Mouse (Mus musculus): ENCODE results near the gene Asic2. TPM values are rescaled to one million over a fixed set of nuclear protein-coding genes. Genes with fewer than 3 reads are reported as not detected.

The Asic2 gene
- total RNA-seq, 1 experiment from 2014 or later, result not detected

DNA sequence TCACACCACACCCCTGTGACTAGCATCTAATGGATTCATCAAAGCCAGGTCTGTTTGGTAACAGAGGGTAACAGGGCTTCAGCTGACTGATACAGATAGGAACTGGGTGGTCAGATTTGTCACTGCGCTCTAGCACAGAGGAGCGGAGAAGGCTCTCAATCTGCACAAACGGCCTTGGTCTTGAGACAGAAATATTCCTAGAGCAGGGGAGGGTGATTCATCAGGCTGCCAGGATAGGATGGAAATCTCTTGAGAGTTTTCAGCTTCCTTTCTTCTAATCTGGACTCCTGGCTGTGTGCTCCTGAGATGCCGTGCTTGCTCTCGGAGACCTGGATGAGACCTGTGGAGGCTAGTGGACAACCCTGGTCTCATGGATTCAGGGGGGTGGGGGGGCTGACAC lies 765.7 kb downstream of the Asic2 start:
- no peak for ATAC-seq (ENCODE audit: extremely low read depth, insufficient number of reproducible peaks, low FRiP score, poor library complexity, severe bottlenecking)

DNA sequence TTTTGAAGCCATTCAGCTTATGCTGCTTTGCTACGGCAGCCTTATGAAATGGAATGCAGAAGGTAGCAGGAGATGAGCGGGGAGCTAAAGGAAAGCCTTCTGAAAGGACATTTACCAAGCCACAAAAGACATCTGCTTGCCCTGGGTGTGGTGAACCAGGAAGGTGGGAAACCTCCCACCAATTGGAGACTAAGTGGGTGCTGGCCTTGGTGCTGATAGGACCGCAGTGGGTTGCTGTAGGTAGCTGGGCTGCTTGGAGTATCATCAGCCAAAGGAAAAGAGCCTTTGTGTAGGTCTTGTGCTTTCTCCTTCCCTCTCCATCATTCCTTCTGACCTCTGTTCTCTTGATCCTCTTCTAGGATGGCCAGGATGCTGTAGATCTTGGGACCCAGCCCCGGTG lies 774.4 kb downstream of the Asic2 start:
- ATAC-seq (ENCODE audit: extremely low read depth, insufficient number of reproducible peaks, low FRiP score, poor library complexity, severe bottlenecking), result no peak

DNA sequence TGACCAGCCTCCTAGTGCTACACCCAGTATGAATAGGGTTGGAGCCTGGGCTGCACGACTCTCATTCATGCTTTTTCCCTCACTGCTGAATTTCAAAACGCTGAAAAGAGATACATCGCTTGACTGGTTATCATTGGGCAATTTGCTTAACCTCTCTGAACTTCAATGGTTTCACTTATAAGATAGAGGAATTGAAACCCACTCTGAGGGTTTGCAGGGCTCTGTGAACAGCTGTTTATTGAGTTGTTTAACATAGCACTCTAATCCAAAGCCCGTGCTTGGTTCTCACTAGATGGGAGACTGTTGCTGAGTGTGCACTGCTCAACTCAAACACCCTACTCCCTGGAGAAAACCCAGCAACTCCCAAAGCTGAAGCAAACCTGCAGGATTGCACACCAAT lies 776.1 kb downstream of the Asic2 start:
- no peak for ATAC-seq (ENCODE audit: extremely low read depth, insufficient number of reproducible peaks, low FRiP score, poor library complexity, severe bottlenecking)

DNA sequence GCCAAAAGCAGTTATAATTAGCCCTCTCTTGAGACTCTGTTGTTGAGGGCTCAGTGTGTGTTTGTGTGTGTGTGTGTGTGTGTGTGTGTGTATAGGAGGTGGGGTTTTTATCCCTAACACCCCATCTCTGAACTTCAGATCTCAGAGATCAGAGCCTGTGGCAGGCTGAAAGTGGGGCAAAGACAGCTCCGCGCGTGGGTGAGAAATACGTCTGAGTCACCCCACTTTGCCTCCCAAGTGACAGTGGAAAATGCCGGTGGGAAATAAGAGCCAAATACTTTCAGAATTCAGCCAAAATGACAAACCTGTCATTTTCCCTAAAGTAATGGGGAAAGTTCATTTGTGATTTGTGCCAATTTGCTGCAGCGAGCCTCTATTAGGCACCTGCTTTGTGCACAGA lies 779.2 kb downstream of the Asic2 start:
- no peak for ATAC-seq (ENCODE audit: extremely low read depth, insufficient number of reproducible peaks, low FRiP score, poor library complexity, severe bottlenecking)

DNA sequence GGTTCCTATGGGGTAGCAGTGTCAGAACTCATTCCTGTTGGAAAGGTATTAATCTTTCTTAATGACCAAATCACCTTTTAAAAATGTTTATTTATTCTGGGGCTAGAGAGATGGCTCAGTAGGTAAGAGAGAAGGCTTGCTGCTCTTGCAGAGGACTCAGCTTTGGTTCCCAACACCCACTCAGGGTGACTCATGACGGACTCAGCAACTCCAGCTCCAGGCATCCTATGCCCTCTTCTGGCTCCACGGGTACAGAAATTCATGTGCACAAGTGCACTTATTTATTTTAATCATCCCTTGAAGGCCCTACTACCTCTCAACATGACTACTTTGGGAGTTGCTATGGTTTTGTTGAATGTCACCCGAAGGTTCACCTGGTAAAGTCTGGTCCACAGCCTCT lies 780.4 kb downstream of the Asic2 start:
- no peak for ATAC-seq (ENCODE audit: extremely low read depth, insufficient number of reproducible peaks, low FRiP score, poor library complexity, severe bottlenecking)

DNA sequence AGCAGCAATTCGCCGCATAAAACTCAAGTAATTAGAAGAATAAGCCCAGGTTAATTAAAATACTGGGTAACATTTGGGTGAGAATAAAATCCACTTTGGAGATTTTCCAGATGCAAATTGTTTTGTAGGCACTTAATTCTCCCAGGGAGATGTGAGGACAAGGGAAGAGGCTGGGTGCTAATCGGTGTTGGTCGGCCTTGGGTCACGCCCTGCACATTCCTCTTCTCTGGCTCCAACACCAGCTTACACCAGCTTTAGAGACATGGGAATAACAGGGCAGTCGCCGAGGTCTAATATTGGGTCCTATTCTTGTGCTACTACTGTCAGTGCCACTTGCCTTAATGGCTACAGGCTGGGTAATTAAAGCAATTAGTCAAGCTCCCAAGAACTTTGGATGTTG lies 783.5 kb downstream of the Asic2 start:
- ATAC-seq (ENCODE audit: extremely low read depth, insufficient number of reproducible peaks, low FRiP score, poor library complexity, severe bottlenecking), result no peak

DNA sequence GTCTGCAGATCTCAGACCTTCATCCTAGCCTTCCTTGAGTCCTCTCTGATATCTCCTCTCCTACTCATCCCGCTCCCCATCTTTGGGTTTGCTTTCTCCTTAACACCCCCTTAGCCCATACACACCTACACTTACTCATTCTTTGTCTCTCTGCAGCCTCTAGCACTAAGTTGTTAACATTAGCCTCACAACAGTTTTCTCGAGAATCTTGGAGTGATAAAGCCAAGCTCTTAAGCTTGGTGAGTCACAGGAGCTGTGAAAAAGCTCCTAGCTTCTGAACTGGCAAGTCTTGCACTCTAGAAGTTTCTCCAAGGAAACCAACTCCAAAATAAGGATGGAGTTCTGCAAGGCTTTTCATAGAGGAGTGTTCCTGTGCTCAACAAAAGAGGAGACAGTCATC lies 803.4 kb downstream of the Asic2 start:
- ATAC-seq (ENCODE audit: extremely low read depth, insufficient number of reproducible peaks, low FRiP score, poor library complexity, severe bottlenecking), result no peak

DNA sequence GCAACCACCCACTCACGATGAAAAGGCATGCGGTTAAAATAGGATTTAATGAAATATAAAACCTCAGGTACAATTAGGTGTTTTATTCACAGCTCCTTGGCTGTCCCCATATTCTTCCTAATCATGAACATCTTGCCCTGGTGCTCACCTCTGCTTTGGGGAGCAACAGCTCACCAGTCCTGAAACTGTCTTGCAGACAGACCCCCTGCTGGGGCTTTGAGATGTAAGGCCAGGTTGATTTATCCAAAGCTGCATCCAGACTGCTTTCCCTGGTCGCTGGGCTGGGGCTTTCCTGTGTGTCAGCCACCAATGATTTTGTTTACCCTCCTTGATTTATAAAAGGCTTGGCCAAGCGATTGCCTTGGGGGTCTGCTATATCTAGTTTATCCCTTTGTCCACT lies 805.2 kb downstream of the Asic2 start:
- no peak for ATAC-seq (ENCODE audit: extremely low read depth, insufficient number of reproducible peaks, low FRiP score, poor library complexity, severe bottlenecking)

DNA sequence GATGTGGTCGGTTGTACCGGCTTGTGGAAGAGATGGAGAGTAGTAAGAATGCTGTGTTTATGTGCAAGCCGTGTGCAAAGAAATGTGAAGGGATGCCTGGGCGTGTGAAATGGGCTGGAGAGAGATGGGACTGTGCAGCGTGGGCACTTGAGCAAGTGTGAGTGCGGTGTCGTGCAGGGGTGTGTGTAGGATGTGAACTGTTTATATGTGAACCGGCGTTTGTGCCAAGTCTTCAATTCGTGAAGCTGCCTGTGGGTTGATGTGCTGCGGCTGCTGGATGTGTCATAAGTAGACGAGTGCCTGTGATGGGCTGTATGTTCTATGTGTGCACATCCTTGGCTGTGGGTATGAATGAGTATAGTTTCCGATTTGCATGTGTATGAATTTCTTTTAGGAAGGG lies 814.4 kb downstream of the Asic2 start:
- no peak for ATAC-seq (ENCODE audit: extremely low read depth, insufficient number of reproducible peaks, low FRiP score, poor library complexity, severe bottlenecking)

DNA sequence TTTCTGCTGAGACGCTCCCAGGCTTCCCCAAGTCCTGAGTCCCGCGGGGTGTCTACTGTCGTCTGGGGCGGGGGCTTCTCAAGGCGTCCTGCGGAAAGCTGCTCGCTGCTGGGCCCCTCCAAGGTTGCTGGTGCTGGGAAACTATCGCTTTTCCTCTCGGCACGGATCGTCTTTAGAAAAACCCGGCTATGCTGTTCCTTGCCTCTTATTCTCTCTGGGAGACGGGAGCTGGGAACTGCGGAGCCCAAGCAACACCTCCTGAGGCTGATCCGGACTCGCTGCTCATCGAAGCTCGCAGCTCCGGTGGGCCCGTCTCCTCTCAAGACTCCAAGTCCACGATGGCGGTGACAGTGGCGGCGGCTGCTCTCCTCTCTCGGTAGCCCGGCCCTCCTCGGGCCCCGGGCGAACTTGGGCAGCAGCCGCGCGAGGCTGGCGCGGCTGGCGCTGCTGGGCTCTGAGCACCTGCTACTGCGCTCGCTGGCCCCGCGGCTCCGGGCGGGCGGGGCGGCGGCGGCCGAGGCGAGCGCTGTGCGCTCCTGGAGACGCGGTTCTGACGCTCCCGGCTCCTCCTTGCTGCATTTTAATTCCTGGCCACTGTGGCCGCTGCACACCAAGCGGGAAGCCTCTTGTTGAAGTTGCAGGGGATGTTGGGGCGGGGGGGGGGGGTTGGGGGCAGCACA lies 815.0 kb downstream of the Asic2 start:
- ATAC-seq (ENCODE audit: extremely low read depth, insufficient number of reproducible peaks, low FRiP score, poor library complexity, severe bottlenecking), result no peak

DNA sequence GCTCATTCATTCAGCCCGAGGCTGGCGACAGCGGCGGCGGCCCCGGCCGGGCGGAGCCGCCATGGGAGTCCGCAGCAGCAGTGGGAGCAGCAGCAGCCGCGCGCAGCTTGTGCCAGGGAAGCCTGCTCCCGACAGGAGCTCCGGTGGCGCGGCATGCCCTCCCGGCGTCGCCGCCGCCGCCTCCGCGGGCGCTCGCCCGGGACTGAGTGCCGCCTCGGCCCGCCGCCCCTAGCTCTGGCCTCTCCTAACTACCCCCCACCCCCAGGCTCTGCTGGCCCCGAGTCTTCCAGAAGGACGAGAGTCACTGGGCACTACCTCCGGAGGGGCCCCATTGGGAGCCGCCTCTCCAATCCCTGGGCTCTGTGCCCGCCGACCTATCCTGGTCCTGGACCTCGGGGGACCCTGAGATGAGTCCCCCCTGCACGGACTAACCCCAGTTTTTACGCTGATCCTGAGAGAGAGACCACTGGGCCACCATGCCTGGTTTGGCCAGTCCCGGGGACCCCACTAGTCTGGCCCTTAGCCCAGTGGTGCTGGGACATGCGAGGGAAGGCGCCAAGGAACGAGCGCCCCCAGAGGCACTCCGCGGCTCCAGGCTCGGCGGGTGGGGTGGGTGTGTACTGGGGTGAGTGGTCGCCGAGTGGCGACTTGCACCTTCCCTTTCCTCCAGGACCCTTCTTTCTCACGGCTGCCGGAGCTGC lies 815.6 kb downstream of the Asic2 start:
- ATAC-seq (ENCODE audit: extremely low read depth, insufficient number of reproducible peaks, low FRiP score, poor library complexity, severe bottlenecking), result 0 out of 2 replicates have a peak, but pooled peaks have one; percentile 19

DNA sequence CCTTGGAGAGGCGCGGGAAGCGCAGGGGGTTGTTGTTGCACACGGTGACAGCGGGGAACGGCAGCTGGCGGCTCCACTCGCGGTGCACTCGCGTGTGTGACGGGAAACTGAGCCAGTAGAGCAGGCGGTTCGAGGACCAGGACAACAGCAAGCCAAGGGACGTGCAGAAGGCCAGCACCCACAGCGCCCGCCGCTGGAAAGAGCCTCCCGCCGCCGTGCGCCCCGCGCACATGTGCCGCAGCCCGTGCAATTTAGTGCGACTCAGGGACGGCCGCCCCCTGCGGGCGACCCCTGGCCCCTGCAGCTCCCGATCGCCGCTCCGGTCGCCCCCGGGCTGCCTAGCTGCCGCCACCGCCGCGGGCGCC lies 816.3 kb downstream of the Asic2 start:
- ATAC-seq (ENCODE audit: extremely low read depth, insufficient number of reproducible peaks, low FRiP score, poor library complexity, severe bottlenecking), result no peak

DNA sequence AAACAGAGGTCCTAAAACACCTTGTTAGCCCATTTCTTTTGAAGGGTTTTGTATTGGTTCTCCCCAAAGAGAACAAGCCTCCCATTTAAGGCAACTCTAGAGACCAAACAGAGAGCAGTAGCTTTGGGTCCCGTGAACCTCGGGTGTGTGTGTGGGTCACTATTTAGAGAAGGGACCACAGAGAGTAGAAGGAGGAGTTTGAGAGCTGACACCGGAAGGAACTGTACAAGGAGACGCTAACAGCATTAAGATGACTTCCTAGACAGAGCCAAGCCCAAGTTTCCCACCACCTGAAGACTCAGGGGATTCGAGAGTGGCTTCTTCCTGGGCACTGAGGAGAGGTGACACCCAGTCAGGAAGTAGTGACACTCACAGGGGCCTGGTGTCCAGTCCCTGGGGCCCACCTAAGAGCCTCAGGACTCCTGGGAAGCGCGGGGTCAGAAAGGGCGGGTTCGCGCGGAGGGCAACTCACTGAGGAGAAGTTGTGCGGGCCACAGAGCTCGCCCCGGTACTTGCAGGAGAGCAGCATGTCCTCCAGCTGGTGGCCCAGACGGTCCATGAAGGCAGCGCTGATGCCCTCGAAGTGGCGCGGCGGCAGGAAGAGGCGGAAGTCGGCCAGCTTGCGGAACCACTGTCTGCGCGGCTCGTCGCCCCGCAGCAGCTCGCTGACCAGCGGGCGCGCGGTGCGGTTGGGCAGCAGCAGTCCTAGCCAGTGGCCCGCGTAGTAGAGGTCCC lies 816.8 kb downstream of the Asic2 start:
- no peak for ATAC-seq (ENCODE audit: extremely low read depth, insufficient number of reproducible peaks, low FRiP score, poor library complexity, severe bottlenecking)

DNA sequence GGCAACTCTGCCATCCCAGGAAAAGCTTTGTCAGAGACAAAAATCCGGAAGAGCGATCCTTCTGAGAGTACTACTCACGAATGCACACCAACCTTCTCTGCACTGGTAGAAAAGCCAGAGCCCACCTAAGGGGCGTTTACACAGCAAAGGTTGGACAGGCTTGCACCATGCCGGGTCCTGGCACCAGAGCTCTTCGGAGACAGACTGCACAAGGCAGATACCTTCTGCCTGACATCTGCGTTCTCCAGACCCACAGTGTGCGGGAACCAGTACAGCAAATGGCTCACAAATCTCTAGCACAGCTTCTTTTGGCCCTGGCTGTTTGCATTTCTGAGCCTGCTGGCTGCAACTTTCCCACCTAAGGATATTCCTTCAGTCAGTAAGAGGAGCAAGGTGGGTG lies 817.6 kb downstream of the Asic2 start:
- no peak for ATAC-seq (ENCODE audit: extremely low read depth, insufficient number of reproducible peaks, low FRiP score, poor library complexity, severe bottlenecking)

DNA sequence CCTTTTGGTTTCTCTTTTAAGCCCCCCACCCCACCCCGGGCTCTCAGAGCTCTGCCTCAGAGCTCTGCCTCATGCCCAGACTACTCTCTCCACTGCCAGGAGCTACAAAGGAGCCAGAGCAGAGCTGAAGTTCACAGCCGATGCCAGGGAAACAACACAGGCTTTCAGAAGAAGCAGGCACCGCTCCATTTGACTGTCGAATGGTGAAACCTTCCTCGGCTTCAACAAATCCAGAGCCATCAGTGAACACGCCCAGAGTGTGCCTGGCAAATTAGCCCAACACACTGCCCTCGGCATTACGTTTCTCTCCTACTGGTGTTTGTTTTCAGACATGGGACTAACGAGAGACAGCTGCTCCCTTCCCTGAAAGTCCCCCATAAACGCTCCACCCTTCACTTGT lies 819.8 kb downstream of the Asic2 start:
- no peak for ATAC-seq (ENCODE audit: extremely low read depth, insufficient number of reproducible peaks, low FRiP score, poor library complexity, severe bottlenecking)

DNA sequence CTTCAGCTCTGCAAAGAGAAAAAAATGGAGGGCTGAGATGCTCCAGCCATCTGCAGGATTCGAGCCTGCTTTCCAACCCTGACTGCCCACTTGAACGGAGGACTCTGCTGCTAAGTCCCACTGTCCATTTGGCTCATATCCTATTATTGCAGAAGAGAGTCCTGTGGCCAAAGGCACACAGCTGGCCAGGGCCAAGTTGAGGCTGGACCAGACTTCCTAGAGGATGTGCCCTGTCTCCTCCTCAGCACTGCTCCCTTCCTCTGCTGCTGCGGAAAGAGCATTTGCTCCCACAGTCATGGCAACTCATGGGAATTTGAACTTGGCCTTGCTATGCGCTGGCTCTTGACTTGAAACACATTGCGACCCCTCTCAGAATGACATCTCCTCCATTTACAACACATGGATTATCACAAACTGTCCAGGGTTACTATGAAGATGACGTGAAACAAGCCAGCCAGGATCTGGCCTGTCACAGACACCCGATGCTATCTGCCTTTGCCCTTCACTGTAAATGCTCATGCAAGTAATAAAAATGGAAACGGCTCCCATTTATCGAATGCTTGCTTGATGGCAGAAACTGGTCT lies 821.6 kb downstream of the Asic2 start:
- no peak for ATAC-seq (ENCODE audit: extremely low read depth, insufficient number of reproducible peaks, low FRiP score, poor library complexity, severe bottlenecking)

DNA sequence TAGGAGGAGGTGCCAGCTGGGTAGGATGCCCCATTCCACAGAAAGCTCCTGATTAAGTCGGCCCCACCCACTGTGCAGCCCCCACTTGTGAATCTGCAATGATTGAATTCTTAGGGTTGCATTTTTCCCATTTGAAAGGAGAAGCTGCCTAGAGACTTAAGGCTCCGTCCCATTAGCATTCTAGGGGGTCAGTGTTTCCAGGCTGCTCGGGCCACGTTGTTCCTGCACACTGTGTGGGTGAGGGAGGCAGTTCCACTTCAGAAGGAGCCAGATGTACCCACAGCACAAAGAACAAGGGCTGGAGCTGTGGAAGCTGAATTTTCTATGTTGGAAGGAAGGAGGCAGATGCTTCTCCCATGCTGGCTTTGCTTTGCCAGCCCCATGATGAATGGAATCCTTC lies 833.1 kb downstream of the Asic2 start:
- no peak for ATAC-seq (ENCODE audit: extremely low read depth, insufficient number of reproducible peaks, low FRiP score, poor library complexity, severe bottlenecking)

DNA sequence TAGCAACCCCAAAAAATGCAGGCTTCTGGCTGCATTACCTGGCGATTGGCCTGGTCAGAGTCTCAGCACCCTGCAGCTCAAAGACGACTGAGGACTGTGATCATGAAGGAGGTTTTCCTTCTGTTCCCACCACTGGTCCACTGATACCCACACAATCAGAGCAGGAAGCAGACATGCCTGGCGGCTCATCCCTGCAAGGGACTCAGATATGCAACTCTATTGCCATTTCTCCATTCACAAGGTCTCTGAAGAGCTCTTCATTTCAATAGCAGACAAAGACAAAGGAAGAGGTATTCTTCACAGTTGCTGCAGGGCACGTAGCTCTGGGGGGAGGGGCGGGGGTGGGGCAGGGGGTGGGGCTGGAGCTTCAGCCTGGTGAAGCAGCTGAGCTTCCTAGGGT lies 834.3 kb downstream of the Asic2 start:
- no peak for ATAC-seq (ENCODE audit: extremely low read depth, insufficient number of reproducible peaks, low FRiP score, poor library complexity, severe bottlenecking)

DNA sequence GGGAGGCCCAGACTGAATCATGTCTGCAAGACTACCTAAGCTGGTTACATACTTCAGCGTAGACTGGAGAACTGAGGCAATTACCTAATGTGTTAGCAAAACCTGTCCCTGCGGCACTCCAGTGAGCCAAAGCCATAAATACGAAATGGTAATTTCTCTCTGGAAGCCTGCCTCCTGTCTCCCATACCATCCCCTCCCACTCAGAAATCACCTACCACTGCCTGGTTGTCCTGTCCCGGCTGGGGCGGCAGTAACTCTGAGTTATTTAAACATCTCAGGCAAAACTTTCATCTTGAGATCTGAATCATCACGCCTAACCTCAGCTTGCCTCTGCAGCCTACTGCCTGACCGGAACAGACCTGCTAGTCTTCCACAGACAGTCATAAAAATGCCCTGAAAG lies 835.6 kb downstream of the Asic2 start:
- no peak for ATAC-seq (ENCODE audit: extremely low read depth, insufficient number of reproducible peaks, low FRiP score, poor library complexity, severe bottlenecking)

DNA sequence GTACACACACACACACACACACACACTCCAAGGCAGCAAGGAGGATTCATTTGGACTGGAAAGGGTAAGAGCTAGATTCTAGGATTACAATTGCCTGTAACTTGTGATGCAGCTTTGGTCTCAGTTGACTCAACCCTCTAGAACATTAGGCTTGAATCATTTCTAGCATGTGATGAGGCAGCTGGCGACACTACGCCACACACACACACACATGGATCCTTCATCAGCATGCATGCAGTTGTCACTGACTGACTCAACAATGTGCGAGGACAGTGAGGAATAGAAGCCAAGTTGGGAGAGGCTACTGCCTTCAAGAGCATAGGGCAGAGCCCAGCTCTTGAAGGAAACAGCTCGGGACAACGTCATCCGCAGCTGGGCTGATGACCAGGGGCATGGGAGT lies 843.9 kb downstream of the Asic2 start:
- no peak for ATAC-seq (ENCODE audit: extremely low read depth, insufficient number of reproducible peaks, low FRiP score, poor library complexity, severe bottlenecking)
